Mouse (Mus musculus) liver, embryonic 13.5 days (tissue): ENCODE results near the gene Rpa1. TPM values are rescaled to one million over a fixed set of nuclear protein-coding genes. Genes with fewer than 3 reads are reported as not detected.

ENCODE experiments used
- ATAC-seq: fragments of 200-750 bp; cut with Nextera tagmentation; 2 replicates; pipeline ENCODE4 v1.8.0; 2017; ENCODE audit warnings: low read depth, mild to moderate bottlenecking, moderate number of reproducible peaks, moderate library complexity
- DNase-seq: peaks from one replicate; pipeline ENCODE4 v3.0.0; 2022
- H3K27ac ChIP-seq: fragments of 300-500 bp; sonication (generic); 2 replicates; pipeline ENCODE4 v1.5.1; 2015; ENCODE audit warnings: moderate library complexity, mild to moderate bottlenecking, inconsistent platforms
- H3K27me3 ChIP-seq: fragments of 300-500 bp; sonication (generic); 2 replicates; pipeline ENCODE4 v1.6.1; 2015; ENCODE audit warnings: mild to moderate bottlenecking, inconsistent platforms
- H3K36me3 ChIP-seq: fragments of 300-500 bp; sonication (generic); 2 replicates; pipeline ENCODE4 v1.6.1; 2015; ENCODE audit warnings: mild to moderate bottlenecking, inconsistent platforms
- H3K4me1 ChIP-seq: fragments of 300-500 bp; sonication (generic); replicated peaks from 2 replicates; pipeline ENCODE4 v1.6.1; 2015; ENCODE audit warnings: inconsistent platforms
- H3K4me2 ChIP-seq: fragments of 300-500 bp; sonication (generic); 2 replicates; pipeline ENCODE4 v1.6.1; 2015; ENCODE audit warnings: inconsistent platforms, mild to moderate bottlenecking, moderate library complexity
- H3K4me3 ChIP-seq: fragments of 300-500 bp; sonication (generic); replicated peaks from 2 replicates; pipeline ENCODE4 v1.5.1; 2015; ENCODE audit warnings: mild to moderate bottlenecking, inconsistent platforms
- H3K9ac ChIP-seq: fragments of 300-500 bp; sonication (generic); 2 replicates; pipeline ENCODE4 v1.6.1; 2015; ENCODE audit warnings: mild to moderate bottlenecking, inconsistent platforms
- H3K9me3 ChIP-seq: fragments of 300-500 bp; sonication (generic); replicated peaks from 2 replicates; pipeline ENCODE4 v1.6.1; 2016; ENCODE audit warnings: inconsistent platforms
- WGBS: fragments of 180-500 bp; shearing (Covaris S2); methylation state at CpG from one replicate; pipeline ENCODE4 v1.1.7; 2015; ENCODE audit not compliant: insufficient replicate concordance; 5-methylcytosine and 5-hydroxymethylcytosine counted together
- polyA plus RNA-seq: library from polyadenylated mRNA; unstranded; fragments of >200 nt; fragmentation: Nextera tagmentation; extraction: Ambion mirVana; gene quantifications from 2 replicates; pipeline ENCODE4 v1.2.1, GENCODE M21; 2015

The Rpa1 gene
- polyA plus RNA-seq, 1 experiment from 2014 or later: 113 TPM

DNA sequence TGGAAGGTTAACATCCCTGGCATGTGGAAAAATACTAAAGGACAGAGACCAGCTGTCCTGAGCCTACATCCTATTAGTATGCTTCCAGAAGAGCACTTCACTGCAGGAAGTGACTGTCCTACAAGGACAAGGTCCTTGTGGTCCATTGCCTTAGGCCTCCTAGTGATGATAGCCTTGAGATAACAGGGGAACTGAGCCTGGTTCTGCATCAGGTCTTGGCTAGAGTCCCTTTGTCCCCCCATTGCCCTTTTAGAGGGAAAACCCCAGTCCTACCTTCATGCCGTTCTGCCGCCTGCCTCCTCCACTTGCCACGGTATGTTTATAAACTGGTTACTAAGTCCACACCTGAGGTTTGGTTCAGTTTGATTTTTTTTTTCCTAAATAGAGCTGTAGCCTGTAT lies 85.9 kb downstream of the Rpa1 start:
- H3K9me3 ChIP-seq: no peaks in the 10 kb centered on the region
- no peak overlapping the region for H3K9ac ChIP-seq
- DNase-seq (no peak), ATAC-seq (no peak)
- no peak overlapping the region for H3K4me2 ChIP-seq
- H3K27me3 ChIP-seq: no peaks in the 10 kb centered on the region
- H3K36me3 ChIP-seq: no peaks in the 10 kb centered on the region
- 76% methylated on average over 3 of the region's 3 CpGs for WGBS
- no peak overlapping the region for H3K27ac ChIP-seq
- H3K4me3 ChIP-seq: no peak overlapping the region
- peaks cover 22% of the 10 kb centered on the region for H3K4me1 ChIP-seq

DNA sequence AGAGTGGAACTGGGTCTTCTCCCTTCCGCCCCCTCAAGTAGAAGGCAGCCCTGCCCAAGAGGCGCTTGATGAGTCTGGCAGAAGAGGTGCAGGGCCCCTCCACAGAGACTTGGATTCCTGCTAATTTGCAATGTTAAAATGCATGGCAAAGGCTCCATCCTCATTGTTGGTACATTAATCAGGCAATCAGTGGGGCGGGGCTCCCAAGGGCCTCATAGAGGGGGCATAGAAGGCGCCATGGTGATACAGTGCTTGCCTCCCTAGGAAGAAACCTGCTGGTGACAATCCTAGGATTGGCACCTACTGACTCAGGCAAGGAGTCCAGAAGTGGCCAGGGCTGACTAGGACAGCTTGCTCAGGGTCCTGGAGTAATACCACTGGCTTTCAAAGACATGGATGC lies 86.4 kb downstream of the Rpa1 start:
- Histone ChIP-seq H3K9ac (no peak overlapping the region), H3K9me3 (no peaks in the 10 kb centered on the region), H3K27me3 (no peaks in the 10 kb centered on the region), H3K27ac (no peak overlapping the region), H3K4me1 (peaks cover 19% of the 10 kb centered on the region), H3K4me2 (no peak overlapping the region), H3K4me3 (no peak overlapping the region), H3K36me3 (no peaks in the 10 kb centered on the region)
- ATAC-seq (no peak), DNase-seq (no peak)
- 62% methylated on average over 4 of the region's 4 CpGs for WGBS

DNA sequence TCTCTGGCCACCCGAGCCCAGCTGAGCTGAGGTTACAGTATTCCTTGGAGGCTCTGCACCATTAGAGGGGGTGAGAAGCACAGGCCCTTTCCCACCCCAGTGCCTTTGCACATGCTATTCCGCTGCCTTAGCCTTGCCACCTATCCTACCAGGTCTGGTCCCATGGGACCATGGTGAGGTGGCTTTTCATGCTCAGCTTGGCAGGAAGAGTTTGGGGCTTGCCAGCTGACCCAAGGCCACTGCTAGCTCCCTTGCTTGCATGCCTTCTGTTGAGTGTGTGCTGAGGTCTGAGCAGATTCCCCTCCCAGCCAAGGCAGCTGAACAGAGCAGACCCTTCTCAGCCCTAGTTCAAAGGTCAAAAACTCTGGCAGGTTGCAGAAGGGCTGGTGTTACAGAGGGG lies 87.1 kb downstream of the Rpa1 start:
- DNase-seq (no peak), ATAC-seq (no peak)
- H3K4me1 ChIP-seq: peaks cover 19% of the 10 kb centered on the region
- 73% methylated on average over 2 of the region's 2 CpGs for whole genome bisulfite sequencing
- no peak overlapping the region for H3K4me2 ChIP-seq
- H3K9me3 ChIP-seq: no peaks in the 10 kb centered on the region
- no peaks in the 10 kb centered on the region for H3K27me3 ChIP-seq
- no peak overlapping the region for H3K27ac ChIP-seq
- no peaks in the 10 kb centered on the region for H3K36me3 ChIP-seq
- H3K9ac ChIP-seq: no peak overlapping the region
- H3K4me3 ChIP-seq: no peak overlapping the region

DNA sequence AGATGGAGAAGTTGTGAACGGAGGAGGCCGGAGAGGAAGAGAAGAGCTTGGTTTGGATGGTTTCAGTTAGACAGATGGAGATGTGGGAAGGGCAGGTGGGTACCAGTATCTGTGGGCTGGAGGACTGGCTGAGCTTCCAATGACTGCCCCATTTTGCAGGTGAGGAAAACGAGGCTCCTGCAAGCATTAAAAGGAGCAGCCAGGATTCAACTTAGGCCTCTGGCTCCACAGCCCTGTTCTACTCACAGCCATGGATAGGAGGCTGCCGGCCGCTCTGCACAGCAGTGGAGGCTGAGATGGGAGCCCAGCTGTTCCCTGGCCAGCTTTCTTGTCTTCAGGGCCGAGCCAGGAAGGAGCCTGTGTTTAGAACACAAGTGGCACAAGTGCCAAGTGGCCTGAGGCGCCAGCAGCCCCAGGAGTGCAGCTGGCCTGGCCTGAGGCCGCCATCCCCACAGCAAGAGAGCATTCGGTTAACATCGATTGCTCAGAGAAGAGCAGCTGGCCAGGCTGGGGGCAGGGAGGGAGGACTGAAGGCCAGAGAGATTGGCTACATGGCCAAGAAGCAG lies 88.0 kb downstream of the Rpa1 start:
- Histone ChIP-seq H3K4me3 (no peak overlapping the region), H3K4me1 (peaks cover 23% of the 10 kb centered on the region), H3K4me2 (no peak overlapping the region), H3K9me3 (no peaks in the 10 kb centered on the region), H3K27me3 (no peaks in the 10 kb centered on the region), H3K27ac (no peak overlapping the region), H3K36me3 (no peaks in the 10 kb centered on the region), H3K9ac (no peak overlapping the region)
- ATAC-seq (no peak), DNase-seq (no peak)
- WGBS: 63% methylated on average over 10 of the region's 10 CpGs

DNA sequence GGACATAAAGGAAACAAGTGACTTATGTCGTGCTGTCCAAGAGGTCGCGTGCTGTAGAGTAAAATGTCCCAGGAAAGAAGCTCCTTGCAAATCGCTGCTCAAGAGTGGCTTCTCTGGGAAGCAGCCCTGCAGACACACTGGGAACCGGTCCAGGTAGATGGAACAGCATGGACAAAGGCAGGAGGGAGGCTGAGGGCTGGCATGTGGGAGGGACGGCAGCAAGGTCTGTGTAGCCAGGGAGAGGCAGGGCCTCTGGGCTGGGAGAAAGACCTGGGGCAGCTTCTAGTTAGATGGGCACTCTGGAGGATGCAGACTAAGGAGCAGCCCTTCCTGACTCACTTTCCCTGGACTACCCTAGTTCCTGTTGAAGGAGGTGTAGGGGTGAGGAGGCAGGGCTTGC lies 88.7 kb downstream of the Rpa1 start:
- H3K27me3 ChIP-seq: no peaks in the 10 kb centered on the region
- no peak overlapping the region for H3K27ac ChIP-seq
- WGBS: 73% methylated on average over 6 of the region's 6 CpGs
- peaks cover 30% of the 10 kb centered on the region for H3K4me1 ChIP-seq
- ATAC-seq (no peak), DNase-seq (no peak)
- H3K4me3 ChIP-seq: no peak overlapping the region
- no peak overlapping the region for H3K4me2 ChIP-seq
- no peaks in the 10 kb centered on the region for H3K9me3 ChIP-seq
- no peak overlapping the region for H3K9ac ChIP-seq
- H3K36me3 ChIP-seq: no peaks in the 10 kb centered on the region

DNA sequence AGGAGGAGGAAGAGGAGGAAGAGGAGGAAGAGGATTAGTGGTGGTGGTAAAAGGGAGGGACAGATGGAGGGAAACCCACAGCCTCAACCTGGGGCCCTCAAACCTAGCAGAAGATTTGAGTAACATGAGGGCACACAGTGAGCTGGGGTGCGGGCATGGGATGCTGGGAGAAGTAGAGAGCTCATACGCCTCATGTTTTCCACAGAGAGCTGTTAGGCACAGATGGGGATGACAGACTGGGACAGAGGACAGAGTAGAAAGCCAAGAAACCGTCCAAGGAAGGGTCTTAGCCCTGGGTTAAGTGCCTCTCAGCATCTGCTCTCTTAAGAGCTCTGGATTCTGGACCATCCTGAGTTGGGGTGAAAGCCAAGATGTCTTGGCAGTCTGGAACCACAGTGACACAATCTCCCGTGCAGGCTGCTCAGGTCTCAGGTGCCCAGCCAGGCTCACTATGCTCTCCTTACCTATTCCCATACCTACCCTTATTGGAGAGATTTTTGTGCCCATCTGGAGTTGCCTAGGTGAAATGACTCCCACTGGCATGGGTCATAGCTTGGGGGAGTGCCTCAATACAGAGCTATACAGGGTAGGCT lies 91.0 kb downstream of the Rpa1 start:
- Histone ChIP-seq H3K9me3 (no peaks in the 10 kb centered on the region), H3K27ac (no peak overlapping the region), H3K36me3 (no peaks in the 10 kb centered on the region), H3K4me3 (no peak overlapping the region), H3K27me3 (no peaks in the 10 kb centered on the region), H3K9ac (no peak overlapping the region), H3K4me2 (no peak overlapping the region), H3K4me1 (peaks cover 27% of the 10 kb centered on the region)
- WGBS: 68% methylated on average over 4 of the region's 4 CpGs
- no peak for DNase-seq
- no peak for ATAC-seq

DNA sequence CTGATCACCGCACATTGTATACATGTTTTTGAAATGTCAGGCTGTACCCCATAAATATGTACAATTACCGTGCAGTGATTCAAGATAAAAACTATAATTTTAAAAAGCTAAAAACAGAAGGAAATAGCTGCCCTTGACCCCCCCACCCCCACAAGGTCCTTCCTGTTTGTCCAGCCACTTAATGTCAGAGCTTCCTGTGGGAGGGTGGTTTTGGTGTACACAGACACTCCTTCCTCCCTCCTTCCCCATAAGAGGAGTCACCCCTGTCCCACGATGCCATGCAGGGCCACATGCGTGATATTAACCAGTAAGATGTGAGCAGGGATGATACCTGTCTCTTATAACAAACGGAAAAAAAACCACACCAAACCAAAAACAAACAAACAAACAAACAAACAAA lies 92.8 kb downstream of the Rpa1 start:
- no peaks in the 10 kb centered on the region for H3K27me3 ChIP-seq
- no peak for ATAC-seq
- no peak for DNase-seq
- H3K4me3 ChIP-seq: no peak overlapping the region
- no peak overlapping the region for H3K4me2 ChIP-seq
- WGBS: 49% methylated on average over 5 of the region's 5 CpGs
- H3K27ac ChIP-seq: peak overlapping the region; percentile 41; the same call in 1 of the 2 replicates
- no peaks in the 10 kb centered on the region for H3K9me3 ChIP-seq
- H3K4me1 ChIP-seq: peaks cover 17% of the 10 kb centered on the region
- no peak overlapping the region for H3K9ac ChIP-seq
- H3K36me3 ChIP-seq: no peaks in the 10 kb centered on the region

DNA sequence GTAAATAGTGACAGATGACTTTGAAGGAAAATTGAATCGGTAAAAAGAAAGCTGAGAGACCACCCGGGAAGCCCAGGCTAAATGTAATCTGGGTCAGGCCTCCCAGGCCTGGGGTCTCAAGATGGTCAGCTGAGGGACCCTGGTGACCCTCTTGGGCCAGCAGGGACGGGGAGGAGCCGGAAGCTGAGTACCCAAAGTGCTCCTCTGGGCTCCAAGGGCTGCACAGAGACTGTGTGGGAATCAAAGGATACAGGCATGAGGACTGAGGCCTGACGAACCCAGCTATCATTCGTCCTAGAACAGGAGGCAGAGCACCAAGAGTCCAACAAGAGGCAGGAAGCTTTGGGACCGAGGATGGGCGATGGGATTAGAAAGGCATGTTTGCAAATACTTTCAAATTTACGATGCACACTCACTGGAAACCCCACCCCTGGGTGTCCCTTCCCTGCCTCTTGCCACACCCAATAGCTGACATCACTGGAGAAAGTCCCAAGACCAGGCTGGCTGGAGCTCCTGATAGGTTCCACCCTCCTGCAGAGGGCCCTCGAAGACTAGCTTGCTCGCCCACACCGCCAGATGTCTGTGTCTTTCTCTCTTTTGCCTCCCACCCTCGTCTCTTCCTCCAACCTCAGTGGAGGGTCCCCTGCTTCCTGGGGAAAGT lies 93.7 kb downstream of the Rpa1 start:
- peak overlapping the region; percentile 36; the same call in 1 of the 2 replicates for H3K9ac ChIP-seq
- peak overlapping the region; percentile 41; the same call in 1 of the 2 replicates for H3K27ac ChIP-seq

DNA sequence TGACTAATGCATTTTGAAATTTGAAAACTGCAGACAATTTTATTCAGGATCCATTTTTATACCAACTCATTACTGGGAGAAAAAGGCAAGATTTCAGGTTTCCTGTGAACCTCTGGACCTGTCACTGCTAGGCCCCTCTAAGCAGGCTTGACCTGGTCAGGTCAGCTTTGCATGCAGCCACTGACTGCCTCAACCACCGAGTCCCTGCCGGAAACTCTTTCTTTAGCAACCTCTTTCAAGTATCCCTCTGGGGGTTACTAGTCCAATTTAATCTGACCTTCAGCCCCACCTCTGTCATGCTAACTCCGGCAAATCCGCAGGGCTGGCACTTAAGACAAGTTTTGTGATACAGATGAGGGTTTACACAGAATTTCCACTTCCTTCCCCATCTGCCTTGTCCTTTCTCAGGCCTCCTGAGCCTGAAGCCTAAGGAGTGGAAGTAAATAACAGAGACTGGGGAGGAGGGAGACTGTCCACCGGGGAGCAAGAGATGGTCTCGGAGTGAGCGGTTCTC lies 96.5 kb downstream of the Rpa1 start:
- Histone ChIP-seq H3K27me3 (no peaks in the 10 kb centered on the region), H3K9ac (no peak overlapping the region), H3K4me1 (peaks cover 42% of the 10 kb centered on the region), H3K27ac (no peak overlapping the region), H3K4me2 (no peak overlapping the region), H3K4me3 (no peak overlapping the region), H3K36me3 (no peaks in the 10 kb centered on the region), H3K9me3 (no peaks in the 10 kb centered on the region)
- ATAC-seq (no peak), DNase-seq (no peak)
- WGBS: 58% methylated on average over 7 of the region's 7 CpGs

More for the DNA sequence above, 93.7 kb downstream of the Rpa1 start:
- Histone ChIP-seq H3K4me1 (peaks cover 21% of the 10 kb centered on the region), H3K9me3 (no peaks in the 10 kb centered on the region), H3K36me3 (no peaks in the 10 kb centered on the region), H3K4me2 (peak overlapping the region; percentile 54), H3K27me3 (no peaks in the 10 kb centered on the region), H3K4me3 (peak overlapping the region; percentile 25)
- DNase-seq (peak; percentile 69), ATAC-seq (peak; percentile 92)
- WGBS: 40% methylated on average over 13 of the region's 13 CpGs

DNA sequence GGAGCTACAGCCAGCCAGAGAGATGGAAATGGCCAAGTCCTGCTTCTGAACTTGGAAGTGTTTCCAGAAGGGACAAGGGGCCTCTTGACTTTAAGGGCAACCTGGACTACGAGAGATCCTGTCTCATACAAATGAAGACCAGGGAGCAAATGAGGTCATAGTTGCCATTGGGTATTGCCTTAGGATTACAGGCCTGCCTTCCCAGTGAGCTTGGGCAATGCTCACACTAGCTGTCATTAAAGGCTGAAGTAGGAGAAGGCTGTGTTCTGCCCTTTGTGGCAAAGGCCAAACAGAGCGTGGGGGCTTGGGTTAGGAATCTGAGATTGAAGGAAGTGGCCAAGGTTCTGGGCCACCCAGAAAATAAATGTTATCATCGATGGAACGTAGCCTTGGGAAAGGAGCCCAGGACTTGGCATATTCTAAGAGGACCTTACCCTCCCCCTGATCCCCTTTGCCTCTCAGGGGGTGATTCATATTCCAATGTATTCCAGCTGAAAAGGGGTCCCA lies 97.1 kb downstream of the Rpa1 start:
- no peak overlapping the region for H3K9ac ChIP-seq
- no peak for DNase-seq
- no peak overlapping the region for H3K4me3 ChIP-seq
- no peak for ATAC-seq
- 63% methylated on average over 4 of the region's 4 CpGs for WGBS
- no peaks in the 10 kb centered on the region for H3K9me3 ChIP-seq
- H3K27ac ChIP-seq: no peak overlapping the region
- no peak overlapping the region for H3K4me2 ChIP-seq
- H3K4me1 ChIP-seq: peaks cover 46% of the 10 kb centered on the region
- H3K27me3 ChIP-seq: no peaks in the 10 kb centered on the region
- no peaks in the 10 kb centered on the region for H3K36me3 ChIP-seq

DNA sequence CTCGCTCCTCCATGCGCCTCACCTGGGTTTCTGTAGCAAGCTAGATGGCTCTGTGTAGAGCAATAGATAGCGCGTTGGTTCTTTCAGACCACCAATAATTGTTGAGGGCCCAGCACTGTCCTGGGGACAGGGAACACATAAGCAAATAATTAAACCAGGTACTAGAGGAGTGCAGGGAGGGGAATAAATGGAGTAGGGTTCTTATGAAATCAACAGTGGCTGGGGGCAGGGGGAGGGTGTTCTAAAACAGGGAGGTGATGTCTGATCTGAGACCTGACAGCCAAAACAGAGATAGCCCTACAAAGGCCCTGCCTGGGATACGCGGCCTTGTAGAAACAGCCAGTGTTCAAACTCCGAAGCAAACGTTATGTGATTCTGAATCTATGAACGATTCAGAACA lies 98.5 kb downstream of the Rpa1 start:
- DNase-seq (no peak), ATAC-seq (no peak)
- H3K4me1 ChIP-seq: peaks cover 52% of the 10 kb centered on the region
- no peak overlapping the region for H3K4me3 ChIP-seq
- no peaks in the 10 kb centered on the region for H3K9me3 ChIP-seq
- H3K27ac ChIP-seq: no peak overlapping the region
- no peak overlapping the region for H3K4me2 ChIP-seq
- no peaks in the 10 kb centered on the region for H3K36me3 ChIP-seq
- no peaks in the 10 kb centered on the region for H3K27me3 ChIP-seq
- no peak overlapping the region for H3K9ac ChIP-seq
- WGBS: 80% methylated on average over 9 of the region's 9 CpGs
